Mouse (Mus musculus) c-Kit-positive CD71-positive TER-119-negative erythroid progenitor cells, embryonic 14.5 days (primary cell): ENCODE results near the gene Fbxw9.
"Not testable (repeated sequence)": the region's sequence is repeated elsewhere in the genome, so short reads cannot be mapped to it uniquely, and the experiment has no call there.

Experiments used
- DNase-seq: peaks from one replicate; pipeline ENCODE4 v3.0.0-alpha.2; 2013; ENCODE audit warnings: low read depth

The Fbxw9 gene

DNA sequence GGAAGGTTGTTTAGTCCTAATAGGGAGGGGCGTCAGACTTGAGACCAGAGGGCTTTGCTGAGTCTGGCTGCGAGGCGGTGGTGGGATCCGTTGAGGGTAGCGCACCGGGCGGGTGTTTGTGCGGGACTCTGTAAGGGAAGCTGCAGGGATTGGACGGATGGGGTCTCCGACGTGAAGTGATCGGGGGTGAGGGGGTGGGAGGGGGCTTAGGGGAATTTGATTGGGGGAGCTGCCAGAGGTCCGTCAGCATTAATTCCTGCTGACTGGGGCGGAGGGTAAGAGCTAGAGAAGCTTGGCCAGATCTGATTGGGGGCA lies 22.5 kb upstream of the Fbxw9 start:
- no peak for DNase-seq

DNA sequence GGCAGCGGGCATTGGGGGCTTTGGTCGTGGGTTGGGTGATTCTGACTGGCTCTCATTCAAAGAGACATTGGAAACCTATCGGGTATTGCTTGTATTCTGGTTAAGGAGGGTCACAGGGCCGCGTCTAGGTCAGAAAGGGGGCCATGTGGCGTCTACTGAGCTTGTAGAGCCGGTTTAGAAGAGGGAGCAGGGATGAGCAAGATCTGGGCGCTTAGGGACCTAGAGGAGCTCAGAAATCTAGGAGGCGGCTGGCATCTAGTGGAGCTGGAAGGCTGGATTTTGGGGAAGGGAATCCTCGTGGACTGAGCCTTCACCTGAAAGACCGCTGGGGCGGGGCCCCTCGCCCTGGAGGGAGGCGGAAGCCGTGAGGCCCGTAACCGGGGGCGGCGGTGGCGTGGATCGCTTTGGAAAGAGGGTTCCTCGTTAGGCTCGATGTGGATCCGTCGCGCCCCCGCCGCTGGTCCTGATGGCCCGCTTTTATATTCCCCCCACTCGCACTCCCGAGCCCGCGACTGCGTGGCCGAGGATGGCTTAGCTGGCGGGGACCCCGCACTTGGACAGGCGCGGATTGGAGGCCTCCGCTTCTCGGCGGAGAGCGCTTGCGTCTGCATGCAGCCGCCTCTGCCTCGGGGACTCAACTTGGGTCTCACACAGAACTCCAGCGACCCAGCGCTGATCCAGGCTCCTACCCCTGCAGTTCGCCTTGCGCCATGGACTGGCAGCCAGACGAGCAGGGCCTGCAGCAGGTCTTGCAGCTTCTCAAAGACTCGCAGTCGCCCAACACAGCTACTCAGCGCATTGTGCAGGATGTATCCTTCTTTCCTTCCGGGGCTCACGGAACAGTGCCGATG lies 21.9 kb upstream of the Fbxw9 start:
- DNase-seq: peak; percentile 62

DNA sequence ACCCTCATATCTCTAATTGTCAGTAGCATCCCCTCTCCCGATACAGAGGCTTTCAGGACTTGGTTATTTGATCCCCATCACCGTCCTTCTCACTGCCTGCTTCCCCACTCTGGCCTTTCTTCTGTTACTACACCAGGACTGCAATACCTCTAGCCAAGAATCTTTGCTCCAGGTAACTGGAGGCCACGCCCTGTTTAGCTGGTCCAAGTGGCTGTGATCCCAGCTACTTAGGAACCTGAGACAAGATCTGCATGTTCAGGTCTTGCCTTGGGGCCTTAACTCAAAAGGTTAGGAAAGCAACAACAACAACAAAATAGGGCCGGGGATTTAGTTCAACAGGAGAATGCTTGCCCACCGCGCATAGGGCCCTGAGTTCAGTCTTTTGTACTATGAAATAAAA lies 16.2 kb upstream of the Fbxw9 start:
- no peak for DNase-seq

DNA sequence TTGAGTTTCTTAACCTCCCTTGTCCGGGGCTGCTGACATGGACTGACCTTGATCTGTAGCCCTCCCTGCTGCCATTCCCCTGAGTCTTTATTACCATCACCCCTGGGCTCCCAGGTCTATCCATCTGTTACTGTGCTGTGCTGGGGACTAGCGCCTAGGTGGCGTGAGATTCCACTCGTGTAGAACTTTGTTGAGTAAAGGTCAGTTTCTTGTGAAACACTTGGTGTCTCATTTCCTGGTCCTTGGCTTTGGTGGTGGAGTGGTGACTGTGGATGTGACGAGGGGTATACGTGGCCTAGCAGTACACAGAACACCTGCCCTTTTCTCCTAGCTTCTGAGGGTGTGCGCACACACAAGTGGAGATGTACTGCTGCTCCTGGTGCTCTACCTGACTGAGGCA lies 2.5 kb upstream of the Fbxw9 start:
- DNase-seq: no peak

DNA sequence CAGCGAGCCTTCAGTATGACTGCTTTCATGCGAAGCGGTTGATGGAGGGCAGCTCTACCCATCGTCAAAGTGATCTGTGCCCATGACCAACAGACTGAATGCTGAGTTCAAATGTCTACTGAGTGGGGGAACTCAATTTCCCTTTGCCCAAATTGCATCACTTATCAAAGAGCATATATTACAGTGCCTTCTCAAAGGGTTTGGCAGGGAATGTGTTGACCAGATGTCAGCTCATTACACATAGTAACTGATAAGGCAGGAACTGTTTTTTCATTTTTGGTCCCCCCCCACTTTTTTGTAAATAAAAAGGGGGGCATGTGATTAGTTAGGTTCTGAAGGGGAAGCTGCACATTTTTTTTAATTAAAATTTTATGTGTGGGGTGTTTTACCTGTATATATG lies 2.7 kb downstream of the Fbxw9 start:
- DNase-seq: no peak

DNA sequence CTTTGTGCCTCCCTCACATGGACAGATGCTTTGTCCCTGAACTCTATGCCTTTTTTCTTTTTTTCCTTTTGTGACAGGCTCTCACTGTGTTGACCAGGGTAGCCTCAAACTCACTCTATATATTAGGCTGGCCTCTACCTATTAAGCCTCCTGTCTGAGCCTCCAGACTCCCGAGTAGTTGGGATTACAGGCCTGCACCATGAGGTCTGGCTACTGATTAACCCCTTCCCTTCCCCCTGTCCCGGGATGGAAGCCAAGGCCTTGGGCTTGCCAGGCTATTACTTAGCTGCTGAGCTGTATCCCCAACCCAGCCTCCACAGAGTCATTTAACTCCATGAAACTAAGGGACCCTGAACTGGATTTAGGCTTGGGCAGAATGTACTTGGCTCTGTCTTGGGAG lies 5.4 kb downstream of the Fbxw9 start:
- DNase-seq: no peak

DNA sequence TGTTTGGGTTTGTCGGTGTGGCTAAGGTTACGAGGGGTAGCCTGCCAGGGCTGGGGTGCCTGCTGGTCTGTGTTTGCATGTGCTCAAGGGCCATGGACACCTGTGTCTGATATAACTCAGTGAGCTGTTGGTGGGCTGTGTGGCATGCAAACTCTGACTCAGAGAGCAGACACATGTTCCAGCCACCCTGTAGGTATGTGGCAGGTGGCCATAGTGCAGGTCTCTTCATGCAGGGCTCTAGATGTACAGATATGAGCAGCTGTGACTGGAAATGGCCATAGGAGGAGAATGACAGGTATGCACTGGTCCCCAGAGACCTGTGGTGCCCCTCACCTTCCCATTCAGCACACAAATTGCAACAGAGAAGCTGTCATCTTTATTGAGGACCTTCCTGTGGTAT lies 7.3 kb downstream of the Fbxw9 start:
- no peak for DNase-seq

DNA sequence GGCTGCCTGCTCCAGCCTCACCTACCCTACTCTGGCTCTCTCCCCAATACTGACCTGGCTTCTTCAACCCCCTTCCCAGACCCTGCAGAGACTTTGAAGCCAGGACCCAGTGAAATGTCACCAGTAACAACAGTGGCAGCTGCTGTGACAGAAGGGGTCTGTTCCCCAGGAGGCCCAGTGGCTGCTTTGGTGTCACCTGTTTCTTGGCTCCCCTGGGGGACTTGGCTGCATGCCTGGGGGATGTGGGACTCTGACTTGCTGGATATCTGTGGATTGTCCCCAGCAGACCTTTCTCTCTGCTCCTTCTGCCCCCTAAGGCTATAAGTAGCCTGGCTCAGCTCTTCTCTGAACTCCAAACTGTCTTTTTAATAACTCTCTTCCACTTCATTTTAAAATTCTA lies 8.1 kb downstream of the Fbxw9 start, which contains the start of gene Gm5741:
Gm5741 (minus strand) TSS at position 1 of the 400 bp plus-strand sequence.
- no peak for DNase-seq

DNA sequence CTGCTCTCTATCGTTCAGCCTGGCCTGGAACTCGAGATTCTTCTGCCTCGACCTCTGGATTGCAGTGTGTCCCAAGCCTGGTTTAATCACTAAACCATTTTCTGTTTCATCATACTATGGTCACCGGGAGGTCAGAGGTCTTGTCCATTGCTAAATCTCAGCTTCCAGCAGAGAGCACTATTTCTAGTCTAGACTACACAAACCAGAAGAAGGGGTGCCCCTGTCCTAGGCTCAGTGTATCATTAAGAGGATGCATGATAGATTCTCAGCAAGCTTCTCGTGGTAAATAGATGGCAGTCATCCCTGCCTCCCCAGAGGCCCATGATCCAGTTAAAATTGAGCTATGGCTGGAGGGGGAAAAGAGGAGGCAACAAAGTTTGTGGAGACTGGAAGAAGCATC lies 11.2 kb downstream of the Fbxw9 start:
- DNase-seq: no peak

DNA sequence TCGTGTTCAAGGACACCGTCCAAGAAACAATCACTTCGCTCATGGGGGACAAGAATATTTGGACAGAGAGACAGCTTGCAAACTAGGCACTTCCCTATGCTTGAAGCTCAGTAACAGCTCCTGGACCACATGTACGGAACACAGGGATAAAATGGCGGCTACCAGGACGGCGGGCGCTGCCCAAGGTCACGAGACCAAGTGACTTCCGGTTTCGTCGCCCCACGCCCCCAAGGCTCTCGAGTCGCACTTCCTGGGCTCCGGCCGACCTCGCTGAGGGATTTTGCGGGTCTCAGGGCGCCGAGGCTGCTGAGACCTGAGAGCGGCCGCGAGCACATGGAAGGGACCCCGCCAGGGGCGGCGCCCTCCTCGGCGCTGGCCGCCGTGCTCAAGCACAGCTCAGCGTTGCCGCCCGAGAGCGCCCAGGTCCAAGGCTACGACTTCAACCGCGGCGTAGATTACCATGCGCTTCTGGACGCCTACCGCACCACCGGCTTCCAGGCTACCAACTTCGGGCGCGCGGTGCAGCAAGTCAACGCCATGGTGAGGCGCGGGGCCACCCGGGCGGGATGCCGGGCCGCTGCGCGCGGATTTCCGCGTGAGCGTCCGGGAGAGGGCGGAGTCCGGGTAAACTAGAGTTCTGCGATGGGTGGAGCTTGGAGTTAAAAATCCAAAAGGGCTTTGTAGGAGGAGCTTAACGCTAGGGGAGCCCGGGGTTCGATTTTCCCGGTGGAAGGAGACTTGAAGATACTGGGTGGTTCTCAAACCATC lies 11.8 kb downstream of the Fbxw9 start, which contains the start of gene Dhps:
Dhps (plus strand) TSS at position 244 of the 768 bp plus-strand sequence.
- DNase-seq: peak; percentile 80

DNA sequence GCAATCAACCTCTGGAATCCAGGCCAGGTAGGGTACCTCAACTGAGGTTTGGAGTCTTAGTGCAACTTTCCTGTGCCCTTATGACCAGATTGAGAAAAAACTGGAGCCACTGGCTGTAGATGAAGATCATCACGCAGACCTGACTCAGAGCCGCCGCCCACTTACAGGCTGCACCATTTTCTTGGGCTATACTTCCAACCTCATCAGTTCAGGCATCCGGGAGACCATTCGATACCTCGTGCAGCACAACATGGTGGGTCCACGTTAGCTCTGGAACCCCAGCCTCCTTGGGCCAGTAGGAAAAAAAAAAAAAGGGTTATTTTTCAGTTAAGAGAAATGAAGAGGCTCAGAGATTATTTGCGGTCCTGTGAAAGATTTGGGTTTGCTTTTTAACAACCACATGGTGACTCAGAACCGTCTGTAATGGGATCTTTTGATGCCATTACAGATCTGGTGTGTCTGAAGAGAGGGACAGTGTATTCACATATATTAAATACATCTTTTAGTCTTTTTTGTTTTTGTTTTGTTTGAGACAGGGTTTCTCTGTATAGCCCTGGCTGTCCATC lies 12.6 kb downstream of the Fbxw9 start:
- DNase-seq: no peak

DNA sequence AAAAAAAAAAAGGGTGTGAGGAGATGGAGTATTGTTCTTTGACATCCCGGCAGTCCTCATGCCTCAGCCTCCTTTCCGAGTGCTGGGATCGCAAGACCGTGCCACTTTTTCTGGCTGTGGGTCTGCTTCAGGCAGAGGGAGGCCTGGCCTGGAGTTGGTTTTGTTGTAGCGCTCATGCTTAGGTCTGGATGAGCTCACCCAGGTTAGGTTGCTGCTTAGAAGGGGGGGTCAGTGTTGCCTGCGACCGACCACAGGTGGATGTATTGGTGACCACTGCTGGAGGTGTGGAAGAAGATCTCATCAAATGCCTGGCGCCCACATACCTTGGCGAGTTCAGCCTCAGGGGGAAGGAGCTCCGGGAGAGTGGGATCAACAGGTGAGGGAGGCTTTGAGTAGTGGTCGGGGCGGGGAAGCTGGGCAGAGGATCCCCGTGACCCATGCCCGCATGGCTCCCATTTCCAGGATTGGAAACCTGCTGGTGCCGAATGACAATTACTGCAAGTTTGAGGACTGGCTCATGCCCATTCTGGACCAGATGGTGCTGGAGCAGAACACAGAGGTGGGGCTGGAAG lies 13.3 kb downstream of the Fbxw9 start:
- DNase-seq: no peak

DNA sequence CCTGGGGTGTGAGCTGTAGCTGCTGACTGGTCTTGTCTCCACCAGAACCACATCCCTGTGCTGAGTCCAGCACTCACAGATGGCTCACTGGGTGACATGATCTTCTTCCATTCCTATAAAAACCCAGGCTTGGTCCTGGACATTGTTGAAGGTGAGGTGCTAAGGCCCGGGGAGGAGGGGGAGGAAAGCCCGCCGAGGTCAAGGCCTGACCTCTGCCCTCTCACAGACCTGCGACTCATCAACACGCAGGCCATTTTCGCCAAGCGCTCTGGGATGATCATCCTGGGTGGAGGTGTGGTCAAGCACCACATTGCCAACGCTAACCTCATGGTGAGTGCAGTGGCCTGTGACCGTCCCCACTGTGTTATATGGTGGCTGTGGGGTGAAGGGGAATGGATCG lies 14.3 kb downstream of the Fbxw9 start:
- no peak for DNase-seq

DNA sequence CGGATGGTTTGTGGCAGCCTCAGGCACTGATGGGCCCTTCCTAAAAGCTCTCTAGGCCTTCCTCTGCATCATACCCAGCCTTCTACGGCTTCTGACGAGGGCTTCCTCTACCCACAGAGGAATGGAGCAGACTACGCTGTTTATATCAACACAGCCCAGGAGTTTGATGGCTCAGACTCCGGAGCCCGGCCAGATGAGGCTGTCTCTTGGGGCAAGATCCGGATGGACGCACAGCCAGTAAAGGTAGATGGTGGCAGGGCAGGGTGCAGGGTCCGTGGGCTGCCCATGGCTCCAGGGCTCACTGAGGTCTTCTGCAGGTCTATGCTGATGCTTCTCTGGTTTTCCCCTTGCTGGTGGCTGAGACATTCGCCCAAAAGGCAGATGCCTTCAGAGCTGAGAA lies 14.8 kb downstream of the Fbxw9 start:
- DNase-seq: no peak

DNA sequence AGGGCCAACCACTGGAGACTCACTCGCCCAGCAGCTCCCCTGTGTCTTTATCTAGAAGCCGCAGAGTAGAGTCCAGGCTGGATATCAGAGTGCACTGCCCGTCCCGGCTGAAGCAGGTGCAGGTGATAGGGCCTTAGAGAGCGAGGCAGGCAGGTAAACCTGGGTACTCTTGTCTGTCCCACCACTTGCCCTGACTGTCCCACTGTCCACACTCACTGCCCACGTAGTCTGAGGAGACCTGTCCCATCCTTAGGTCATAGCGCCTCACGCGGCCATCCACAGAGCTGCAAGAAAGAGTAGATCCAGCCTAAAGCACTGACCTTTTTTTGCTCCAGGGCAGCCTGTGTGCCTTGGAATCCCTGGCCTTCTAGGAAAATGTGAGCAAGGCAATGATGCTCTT lies 16.1 kb downstream of the Fbxw9 start:
- no peak for DNase-seq

DNA sequence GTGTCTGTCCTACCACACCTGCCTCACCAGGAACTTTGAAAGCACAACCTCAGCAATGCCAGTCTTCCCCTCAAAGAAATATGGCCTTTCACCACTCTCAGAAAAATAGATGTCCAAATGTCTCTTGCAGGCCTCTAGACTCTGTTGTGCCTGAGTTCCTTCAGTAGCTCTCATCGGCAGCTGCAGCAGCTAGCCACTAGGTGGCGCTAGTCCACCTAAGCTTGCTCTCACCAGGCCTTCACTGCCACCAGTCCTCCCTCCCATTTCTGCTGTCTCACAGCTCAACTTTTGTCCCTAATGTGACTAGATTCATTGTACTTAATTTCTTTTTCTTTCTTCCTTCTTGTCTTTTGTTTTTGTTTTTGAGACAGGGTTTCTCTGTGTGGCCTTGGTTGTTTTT lies 17.1 kb downstream of the Fbxw9 start:
- peak; percentile 80 for DNase-seq

DNA sequence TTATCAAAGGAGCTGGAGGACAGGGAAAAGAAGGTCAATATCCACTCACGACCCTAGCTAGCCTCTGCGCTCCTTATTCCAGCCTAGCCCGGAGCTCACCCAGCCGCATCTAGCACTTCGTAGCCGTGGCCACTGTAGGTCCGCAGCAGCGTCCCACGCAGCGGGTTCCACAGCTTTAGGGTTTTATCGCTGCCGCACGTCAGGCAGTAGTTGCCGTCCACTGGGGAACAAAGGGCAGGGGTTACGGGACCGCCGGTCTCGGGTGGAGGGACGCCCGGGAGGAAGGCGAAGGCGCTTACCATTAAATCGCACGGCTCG lies 20.3 kb downstream of the Fbxw9 start:
- DNase-seq: no peak

DNA sequence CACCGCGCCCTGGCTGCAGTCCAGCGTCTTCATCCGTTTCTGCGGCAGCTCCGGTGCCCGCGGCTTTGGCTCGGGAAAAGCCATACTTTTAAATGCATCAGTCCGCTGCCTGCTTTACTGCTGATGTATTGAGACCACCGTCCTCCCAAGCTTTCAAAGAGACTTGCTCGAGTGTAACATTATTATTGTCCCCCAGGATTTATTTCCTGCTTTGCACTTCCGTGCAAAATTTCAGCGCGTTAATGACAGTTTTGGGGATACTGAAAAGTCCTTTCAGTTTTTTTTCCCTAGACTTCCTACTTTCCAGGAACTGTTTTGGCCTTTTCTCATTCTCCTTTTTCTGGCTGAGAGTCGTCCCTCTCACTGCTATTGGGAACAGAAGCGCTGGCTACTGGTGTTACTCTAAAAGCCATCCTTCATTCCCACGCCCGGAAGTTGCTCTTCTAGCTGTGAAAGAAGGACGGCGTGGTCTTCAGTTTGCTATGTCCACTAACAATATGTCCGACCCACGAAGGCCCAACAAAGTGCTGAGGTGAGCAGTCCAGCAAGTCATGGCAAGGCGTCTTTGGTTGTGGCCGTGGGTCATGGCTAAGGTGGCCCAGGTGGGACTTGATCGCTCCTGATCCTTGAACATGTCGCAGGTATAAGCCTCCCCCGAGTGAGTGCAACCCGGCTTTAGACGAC lies 20.8 kb downstream of the Fbxw9 start, which contains the start of gene Wdr83os:
Wdr83os (plus strand) TSS at position 209 of the 684 bp plus-strand sequence.
- DNase-seq: peak; percentile 67

DNA sequence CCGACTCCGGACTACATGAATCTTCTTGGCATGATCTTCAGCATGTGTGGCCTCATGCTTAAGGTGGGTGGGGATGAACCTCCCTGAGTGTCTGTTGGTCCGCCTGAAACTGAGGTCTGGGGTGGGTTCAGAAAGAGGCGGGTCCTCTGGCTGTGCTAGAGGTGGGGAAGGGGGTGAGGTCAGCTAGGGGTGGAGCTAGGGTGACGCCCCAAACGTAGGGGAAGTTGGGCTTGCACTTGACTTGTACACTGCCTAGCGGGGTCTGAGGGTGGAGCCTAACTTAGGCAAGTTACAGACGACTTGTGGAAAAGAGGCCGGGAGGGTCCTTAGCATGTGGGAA lies 21.3 kb downstream of the Fbxw9 start, which contains the start of gene Wdr83:
Wdr83 (minus strand) TSS at position 91 of the 340 bp plus-strand sequence.
- DNase-seq: no peak

DNA sequence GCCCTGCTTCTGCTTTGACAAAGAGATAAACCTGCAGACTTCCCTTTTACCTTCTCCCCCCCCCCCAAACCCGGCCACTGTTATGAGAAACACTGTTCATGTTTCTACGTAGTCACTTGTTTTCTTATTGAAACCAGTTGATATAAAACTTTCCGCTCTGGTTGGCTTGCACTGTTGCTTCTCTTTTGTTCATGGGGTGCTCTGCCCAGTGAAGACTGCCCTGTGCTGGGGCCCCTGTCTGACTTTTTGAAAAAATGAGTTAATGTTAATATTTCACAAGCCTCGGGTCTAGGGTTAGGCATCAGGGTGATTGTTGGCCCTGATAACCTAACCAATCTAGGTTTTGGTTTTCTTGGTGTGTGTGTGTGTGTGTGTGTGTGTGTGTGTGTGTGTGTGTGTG lies 22.3 kb downstream of the Fbxw9 start:
- not testable (repeated sequence) for DNase-seq

DNA sequence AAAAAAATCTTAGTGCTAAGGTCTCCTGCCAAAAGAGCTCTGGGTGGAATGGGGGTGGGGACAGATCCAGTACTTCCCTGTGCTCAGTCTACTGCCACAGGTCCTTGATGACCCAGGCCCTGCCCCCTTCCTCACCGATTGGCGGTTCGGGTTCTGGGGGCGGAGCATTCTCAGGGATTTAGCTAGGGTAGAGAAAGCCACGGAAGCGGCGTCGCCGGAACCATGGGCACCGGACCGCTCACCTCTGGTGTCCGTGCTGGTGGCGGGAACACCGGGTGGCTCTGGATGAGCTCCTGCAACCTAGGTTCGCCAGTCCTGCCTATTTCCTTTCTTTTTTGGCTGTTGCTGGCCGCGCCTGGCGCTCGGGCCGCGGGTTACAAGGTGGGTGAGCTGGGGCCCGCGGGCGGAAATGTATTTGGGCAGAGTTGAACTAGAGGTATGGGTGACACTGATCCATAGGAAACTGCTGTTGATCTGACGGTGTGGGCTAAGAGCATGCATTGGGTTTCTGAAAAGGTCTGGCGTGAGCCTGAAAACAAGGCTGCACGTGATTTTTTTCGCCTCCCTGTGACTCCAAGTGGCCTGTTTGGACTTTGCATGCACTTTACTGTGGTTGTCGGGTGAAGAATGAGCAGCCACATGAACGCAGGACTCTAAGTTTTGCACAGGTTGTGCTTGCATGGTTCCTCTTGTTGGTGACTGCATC lies 23.4 kb downstream of the Fbxw9 start, which contains the start of gene Man2b1:
Man2b1 (plus strand) TSS at position 163 of the 706 bp plus-strand sequence.
- peak; percentile 90 for DNase-seq
